Mouse (Mus musculus) limb, embryonic 15.5 days (tissue): Measurements from ENCODE around the gene Fkbp1a. TPM values are rescaled to one million over a fixed set of nuclear protein-coding genes. Genes with fewer than 3 reads are reported as not detected.

Experiments used
- ATAC-seq: fragments of 200-750 bp; cut with Nextera tagmentation; 2 replicates; pipeline ENCODE4 v1.8.0; 2017; ENCODE audit warnings: low read depth, moderate TSS enrichment; ENCODE audit not compliant: insufficient number of reproducible peaks, low FRiP score, low TSS enrichment
- H3K27ac ChIP-seq: fragments of 300-500 bp; sonication (generic); 2 replicates; pipeline ENCODE4 v1.5.1; 2015; ENCODE audit warnings: moderate library complexity, mild to moderate bottlenecking, inconsistent platforms
- H3K27me3 ChIP-seq: fragments of 300-500 bp; sonication (generic); 2 replicates; pipeline ENCODE4 v1.6.1; 2015; ENCODE audit warnings: inconsistent platforms
- H3K36me3 ChIP-seq: fragments of 300-500 bp; sonication (generic); 2 replicates; pipeline ENCODE4 v1.6.1; 2015; ENCODE audit warnings: inconsistent platforms
- H3K4me1 ChIP-seq: fragments of 300-500 bp; sonication (generic); 2 replicates; pipeline ENCODE4 v1.6.1; 2015; ENCODE audit warnings: inconsistent platforms
- H3K4me2 ChIP-seq: fragments of 300-500 bp; sonication (generic); 2 replicates; pipeline ENCODE4 v1.6.1; 2015; ENCODE audit warnings: mild to moderate bottlenecking, inconsistent platforms
- H3K4me3 ChIP-seq: fragments of 300-500 bp; sonication (generic); 2 replicates; pipeline ENCODE4 v1.5.1; 2015; ENCODE audit warnings: mild to moderate bottlenecking, inconsistent platforms
- H3K9ac ChIP-seq: fragments of 300-500 bp; sonication (generic); 2 replicates; pipeline ENCODE4 v1.6.1; 2015; ENCODE audit warnings: inconsistent platforms
- H3K9me3 ChIP-seq: fragments of 300-500 bp; sonication (generic); 2 replicates; pipeline ENCODE4 v1.6.1; 2016; ENCODE audit warnings: inconsistent platforms
- WGBS: fragments of 180-500 bp; shearing (Covaris S2); methylation state at CpG from one replicate; pipeline ENCODE4 v1.1.7; 2015; 5-methylcytosine and 5-hydroxymethylcytosine counted together
- polyA plus RNA-seq: library from polyadenylated mRNA; unstranded; fragments of >200 nt; fragmentation: Nextera tagmentation; extraction: Ambion mirVana; gene quantifications from 2 replicates; pipeline ENCODE4 v1.2.1, GENCODE M21; 2015

Gene Fkbp1a
- polyA plus RNA-seq, 1 experiment from 2014 or later = 501 TPM

- no peaks in the 10 kb centered on the region for H3K4me1 ChIP-seq
- H3K27me3 ChIP-seq = no peaks in the 10 kb centered on the region
- H3K9ac ChIP-seq = no peak overlapping the region
- ATAC-seq = no peak
- no peaks in the 10 kb centered on the region for H3K9me3 ChIP-seq
- peaks cover 42% of the 10 kb centered on the region for H3K36me3 ChIP-seq
- H3K4me2 ChIP-seq = no peak overlapping the region
- WGBS = 83% methylated on average over 1 of the region's 1 CpGs
- H3K27ac ChIP-seq = no peak overlapping the region
- H3K4me3 ChIP-seq = no peak overlapping the region
Measured at GRCm38 (mm10) chr2:151564006-151564405, 21.7 kb downstream of the Fkbp1a start.

- no peaks in the 10 kb centered on the region for H3K4me1 ChIP-seq
- no peaks in the 10 kb centered on the region for H3K9me3 ChIP-seq
- no peak overlapping the region for H3K4me2 ChIP-seq
- 41% methylated on average over 3 of the region's 3 CpGs for WGBS
- H3K36me3 ChIP-seq = peaks cover 32% of the 10 kb centered on the region
- ATAC-seq = no peak
- H3K4me3 ChIP-seq = no peak overlapping the region
- no peak overlapping the region for H3K9ac ChIP-seq
- no peaks in the 10 kb centered on the region for H3K27me3 ChIP-seq
- H3K27ac ChIP-seq = no peak overlapping the region
Measured at GRCm38 (mm10) chr2:151564986-151565385, 22.7 kb downstream of the Fkbp1a start.

GRCm38 (mm10) chr2:151566856-151567255 is 24.6 kb downstream of the Fkbp1a start:
- Histone ChIP-seq H3K9ac (no peak overlapping the region), H3K4me2 (no peak overlapping the region), H3K27me3 (no peaks in the 10 kb centered on the region), H3K9me3 (no peaks in the 10 kb centered on the region), H3K27ac (no peak overlapping the region), H3K4me3 (no peak overlapping the region), H3K36me3 (peaks cover 16% of the 10 kb centered on the region), H3K4me1 (no peaks in the 10 kb centered on the region)
- WGBS = 76% methylated on average over 6 of the region's 6 CpGs
- ATAC-seq = no peak

- 87% methylated on average over 2 of the region's 2 CpGs for WGBS
- Histone ChIP-seq H3K4me1 (no peaks in the 10 kb centered on the region), H3K4me2 (no peak overlapping the region), H3K9me3 (no peaks in the 10 kb centered on the region), H3K27me3 (no peaks in the 10 kb centered on the region), H3K4me3 (no peak overlapping the region), H3K27ac (no peak overlapping the region), H3K36me3 (0 out of 2 replicates have a peak, but pooled peaks cover 1% of the 10 kb centered on the region), H3K9ac (no peak overlapping the region)
- no peak for ATAC-seq
Measured at GRCm38 (mm10) chr2:151569452-151569851, 27.2 kb downstream of the Fkbp1a start.

- 71% methylated on average over 17 of the region's 17 CpGs for WGBS
Measured at GRCm38 (mm10) chr2:151571873-151572700, 29.8 kb downstream of the Fkbp1a start, which contains the start of gene Sdcbp2. Gene Sdcbp2 (plus strand): TSS chr2:151572622.

GRCm38 (mm10) chr2:151573667-151574066 is 31.4 kb downstream of the Fkbp1a start:
- H3K4me1 ChIP-seq = peaks cover 13% of the 10 kb centered on the region
- H3K9ac ChIP-seq = no peak overlapping the region
- no peaks in the 10 kb centered on the region for H3K36me3 ChIP-seq
- H3K4me2 ChIP-seq = no peak overlapping the region
- no peak for ATAC-seq
- no peaks in the 10 kb centered on the region for H3K9me3 ChIP-seq
- WGBS = 67% methylated on average over 3 of the region's 3 CpGs
- H3K27ac ChIP-seq = no peak overlapping the region
- no peaks in the 10 kb centered on the region for H3K27me3 ChIP-seq
- H3K4me3 ChIP-seq = no peak overlapping the region

More at GRCm38 (mm10) chr2:151571873-151572700, 29.8 kb downstream of the Fkbp1a start, which contains the start of gene Sdcbp2:
- Histone ChIP-seq H3K4me1 (peaks cover 13% of the 10 kb centered on the region), H3K36me3 (no peaks in the 10 kb centered on the region), H3K9ac (no peak within 1 kb of the TSS), H3K9me3 (no peaks in the 10 kb centered on the region), H3K4me3 (no peak within 1 kb of the TSS), H3K4me2 (no peak within 1 kb of the TSS), H3K27ac (no peak within 1 kb of the TSS), H3K27me3 (no peaks in the 10 kb centered on the region)
- no peak for ATAC-seq

- Histone ChIP-seq H3K27ac (no peak overlapping the region), H3K9me3 (no peaks in the 10 kb centered on the region), H3K4me1 (peaks cover 13% of the 10 kb centered on the region), H3K9ac (no peak overlapping the region), H3K4me3 (no peak overlapping the region), H3K36me3 (no peaks in the 10 kb centered on the region), H3K4me2 (no peak overlapping the region), H3K27me3 (no peaks in the 10 kb centered on the region)
- WGBS = 67% methylated on average over 5 of the region's 5 CpGs
- no peak for ATAC-seq
Measured at GRCm38 (mm10) chr2:151574607-151575006, 32.3 kb downstream of the Fkbp1a start.

- ATAC-seq = no peak
- 0 out of 2 replicates have a peak overlapping the region, but pooled peaks have one; percentile 62 for H3K9ac ChIP-seq
Measured at GRCm38 (mm10) chr2:151575119-151575698, 32.9 kb downstream of the Fkbp1a start.

GRCm38 (mm10) chr2:151575699-151576389 is 33.6 kb downstream of the Fkbp1a start:
- Histone ChIP-seq H3K4me3 (peak overlapping the region; percentile 50), H3K9ac (peak overlapping the region; percentile 62), H3K27me3 (no peaks in the 10 kb centered on the region), H3K27ac (peak overlapping the region; percentile 86), H3K4me2 (peak overlapping the region; percentile 87), H3K4me1 (peaks cover 13% of the 10 kb centered on the region), H3K36me3 (no peaks in the 10 kb centered on the region), H3K9me3 (no peaks in the 10 kb centered on the region)
- under 1% methylated on average over 38 of the region's 38 CpGs for WGBS
- ATAC-seq = peak; percentile 81

More at GRCm38 (mm10) chr2:151575119-151575698, 32.9 kb downstream of the Fkbp1a start:
- H3K4me2 ChIP-seq = peak overlapping the region; percentile 87
- peaks cover 13% of the 10 kb centered on the region for H3K4me1 ChIP-seq
- H3K36me3 ChIP-seq = no peaks in the 10 kb centered on the region
- H3K27ac ChIP-seq = peak overlapping the region; percentile 86
- H3K4me3 ChIP-seq = peak overlapping the region; percentile 50
- WGBS = 21% methylated on average over 7 of the region's 7 CpGs
- H3K9me3 ChIP-seq = no peaks in the 10 kb centered on the region
- no peaks in the 10 kb centered on the region for H3K27me3 ChIP-seq

- 49% methylated on average over 4 of the region's 4 CpGs for WGBS
Measured at GRCm38 (mm10) chr2:151579183-151579582, 36.9 kb downstream of the Fkbp1a start.

GRCm38 (mm10) chr2:151580945-151581344 is 38.7 kb downstream of the Fkbp1a start:
- Histone ChIP-seq H3K36me3 (no peaks in the 10 kb centered on the region), H3K27me3 (no peaks in the 10 kb centered on the region), H3K4me2 (no peak overlapping the region), H3K9ac (no peak overlapping the region), H3K4me3 (no peak overlapping the region), H3K27ac (no peak overlapping the region), H3K9me3 (no peaks in the 10 kb centered on the region), H3K4me1 (peaks cover 5% of the 10 kb centered on the region)
- ATAC-seq = no peak
- WGBS = 31% methylated on average over 1 of the region's 1 CpGs

More at GRCm38 (mm10) chr2:151579183-151579582, 36.9 kb downstream of the Fkbp1a start:
- Histone ChIP-seq H3K27me3 (no peaks in the 10 kb centered on the region), H3K27ac (no peak overlapping the region), H3K4me1 (peaks cover 13% of the 10 kb centered on the region), H3K4me3 (no peak overlapping the region), H3K4me2 (no peak overlapping the region), H3K36me3 (no peaks in the 10 kb centered on the region), H3K9ac (no peak overlapping the region), H3K9me3 (no peaks in the 10 kb centered on the region)
- ATAC-seq = no peak
